Mouse (Mus musculus) cerebellum, adult 11-12 months (tissue): Measurements from ENCODE around the gene Ldlr.
"Not testable (repeated sequence)": the region's sequence is repeated elsewhere in the genome, so short reads cannot be mapped to it uniquely, and the experiment has no call there.

ENCODE experiments used
- DNase-seq: peaks from one replicate; pipeline ENCODE4 v3.0.0; 2022

The Ldlr gene

DNA sequence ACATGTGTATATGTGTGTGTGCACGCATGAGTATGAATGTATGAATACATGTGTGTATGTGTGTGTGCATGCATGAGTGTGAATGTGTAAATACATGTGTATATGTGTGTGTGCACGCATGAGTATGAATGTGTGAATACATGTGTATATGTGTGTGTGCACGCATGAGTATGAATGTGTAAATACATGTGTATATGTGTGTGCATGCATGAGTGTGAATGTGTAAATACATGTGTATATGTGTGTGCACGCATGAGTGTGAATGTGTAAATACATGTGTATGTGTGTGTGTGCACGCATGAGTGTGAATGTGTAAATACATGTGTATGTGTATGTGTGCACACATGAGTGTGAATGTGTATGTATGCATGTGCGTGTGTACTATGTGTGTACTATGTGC, 70.2 kb downstream of the Ldlr start:
- not testable (repeated sequence) for DNase-seq

DNA sequence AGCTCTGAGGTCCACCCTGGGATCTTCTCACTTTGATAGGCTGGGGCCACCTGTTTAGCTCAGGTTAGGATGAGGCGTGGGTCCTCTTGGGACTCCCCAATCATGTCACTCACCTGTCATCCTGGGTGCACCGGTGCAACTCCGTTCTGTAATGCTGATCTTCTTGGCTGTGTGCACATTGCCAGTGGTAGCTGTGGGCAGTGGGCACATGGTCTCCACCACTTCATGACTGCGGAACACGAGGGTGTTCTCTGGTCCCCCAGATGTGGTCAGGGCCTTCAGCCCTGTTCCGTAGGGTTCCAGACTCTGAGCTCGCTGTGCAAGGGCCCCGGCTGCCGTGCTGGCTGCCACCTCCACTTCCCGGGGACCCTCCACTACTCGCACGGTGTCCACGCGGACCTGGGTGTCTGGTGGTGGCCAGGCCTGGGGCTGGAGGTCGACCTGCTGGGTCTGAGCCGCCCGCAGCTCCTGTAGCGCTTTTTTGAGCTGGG, 71.1 kb downstream of the Ldlr start:
- peak; percentile 53 for DNase-seq

DNA sequence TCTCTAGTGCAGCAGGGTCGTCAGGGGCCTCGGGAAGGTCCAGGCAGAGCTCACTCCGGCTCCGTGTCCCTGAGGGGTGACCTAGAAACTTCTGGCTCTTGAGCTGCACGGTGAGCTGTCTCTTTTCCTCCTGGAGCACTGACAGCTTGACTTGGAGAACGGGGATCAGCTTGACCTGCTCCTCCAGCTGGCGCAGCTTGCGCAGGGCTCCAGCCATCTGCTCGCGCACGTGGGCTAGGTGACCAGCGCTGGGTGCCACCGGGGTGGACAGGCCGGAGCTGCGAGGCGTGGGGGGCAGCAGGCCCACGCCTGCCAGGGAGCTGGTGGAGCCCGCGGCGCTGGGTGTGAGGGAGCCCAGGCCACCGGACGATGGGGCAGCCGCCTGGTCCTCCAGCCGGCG, 71.6 kb downstream of the Ldlr start:
- peak; percentile 90 for DNase-seq

DNA sequence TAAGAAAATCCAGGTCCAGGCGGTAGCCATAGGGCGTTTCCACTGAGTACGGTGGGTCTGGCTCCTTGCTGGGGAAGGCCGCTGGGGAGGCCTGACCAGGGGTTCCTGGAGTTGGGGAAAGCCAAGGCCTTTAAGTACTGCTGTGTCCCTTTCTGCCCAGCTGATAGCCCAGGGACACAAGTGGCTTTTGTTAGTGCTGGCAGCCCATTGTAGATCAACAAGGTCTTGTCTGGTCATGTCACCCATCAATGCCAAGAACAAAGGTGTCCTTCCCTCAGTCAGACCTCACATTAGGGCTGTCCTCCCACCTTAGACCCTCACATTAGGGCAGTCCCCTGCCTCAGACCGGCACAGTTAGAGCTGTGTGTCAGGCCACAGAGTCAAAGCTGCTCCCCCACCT, 72.3 kb downstream of the Ldlr start:
- DNase-seq, result no peak

DNA sequence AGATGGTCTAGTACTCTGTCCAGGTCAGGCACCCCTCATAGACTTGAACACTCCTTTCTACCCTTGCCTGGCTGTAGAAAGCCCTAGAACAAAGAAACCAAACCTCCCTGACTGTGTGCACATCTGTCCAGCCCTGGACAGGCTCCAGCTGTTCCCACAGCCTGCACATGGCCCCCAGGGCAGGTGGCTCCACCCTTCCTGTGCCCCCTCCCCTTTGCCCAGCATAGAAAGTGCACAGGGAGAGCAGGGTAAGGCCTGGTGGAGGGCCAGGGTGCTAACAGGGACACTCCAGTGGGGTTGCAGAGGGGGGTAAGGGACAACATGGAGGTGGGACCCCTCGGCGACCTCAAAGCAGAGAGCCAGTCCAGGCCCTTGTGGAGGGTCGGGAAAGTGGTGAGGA, 73.0 kb downstream of the Ldlr start:
- DNase-seq, result peak; percentile 55

DNA sequence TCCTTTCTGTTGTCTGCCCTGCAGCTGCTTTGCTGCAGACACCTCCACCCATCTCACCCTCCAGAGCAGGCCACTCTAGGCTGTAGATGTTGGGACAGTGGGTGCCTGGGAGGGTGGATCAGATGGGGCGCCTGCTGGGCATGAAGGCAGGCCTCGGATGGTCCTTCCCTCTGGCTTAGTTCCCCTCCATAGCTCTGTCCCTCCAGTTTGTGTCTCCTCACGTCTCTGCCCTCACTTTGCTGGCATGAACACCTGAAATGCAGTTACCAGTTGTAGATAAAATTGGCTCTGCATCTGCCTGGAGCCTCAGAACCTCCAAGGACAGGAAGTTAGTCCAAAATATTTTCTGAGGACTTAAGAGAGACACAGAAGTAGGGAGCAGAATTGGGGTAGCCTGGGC, 73.6 kb downstream of the Ldlr start:
- DNase-seq, result no peak

DNA sequence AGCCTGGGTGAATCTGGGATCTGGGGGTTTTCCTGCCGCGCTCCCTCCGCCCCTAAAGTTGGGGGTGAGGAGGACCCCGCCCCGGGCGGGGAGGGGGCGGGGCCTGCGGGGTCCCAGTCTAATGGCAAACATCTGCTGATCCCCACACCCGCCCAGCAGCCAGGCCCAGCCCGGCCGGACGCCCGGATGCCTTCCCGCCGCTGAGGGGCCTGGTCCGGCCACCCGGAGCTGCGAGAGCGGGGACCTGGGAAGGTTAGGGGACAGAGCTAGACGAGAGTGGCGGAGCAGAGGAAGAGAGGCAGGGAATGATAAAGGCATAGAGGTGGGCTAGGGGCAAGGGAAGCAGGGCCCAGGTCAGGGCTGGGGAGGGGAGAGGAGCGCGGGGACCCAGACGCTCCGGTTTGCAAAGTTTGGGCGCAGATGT, 74.7 kb downstream of the Ldlr start:
- no peak for DNase-seq

DNA sequence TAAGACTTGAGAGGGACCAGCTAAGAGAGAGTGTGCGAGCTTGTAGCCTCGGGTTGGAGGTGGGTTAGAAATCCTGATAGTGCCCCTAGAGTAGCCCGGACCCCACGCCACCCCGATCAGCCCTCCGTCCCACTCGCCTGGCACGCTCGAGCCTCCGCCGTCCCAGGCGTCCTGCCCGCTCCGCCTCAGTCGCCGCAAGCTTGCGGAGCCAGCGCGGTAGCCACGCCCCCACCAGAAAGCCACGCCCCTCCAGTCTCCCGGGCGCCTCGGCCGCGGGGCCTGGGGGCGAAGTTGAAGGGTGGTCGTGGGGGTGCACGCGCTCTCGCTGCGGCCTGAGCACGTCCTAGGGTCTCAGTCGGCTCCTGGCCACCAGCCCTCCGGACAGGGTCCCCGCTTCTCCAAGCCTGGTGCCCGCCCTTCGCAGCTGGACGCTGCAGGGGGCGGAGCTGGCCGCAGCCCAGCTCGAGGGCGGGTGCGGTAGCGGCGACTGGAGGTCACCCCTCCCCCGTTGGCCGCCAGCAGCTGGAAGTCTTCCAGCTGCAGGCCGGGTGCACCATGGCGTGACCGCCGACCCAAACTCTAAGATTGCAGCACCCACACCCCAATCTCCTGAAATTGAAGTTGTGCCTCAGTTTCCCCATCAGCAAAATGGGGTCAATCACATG, 75.2 kb downstream of the Ldlr start, which contains the start of gene Kank2:
Gene Kank2, minus strand, starts transcription at position 400 of the 665 bp plus-strand sequence.
- DNase-seq, result peak; percentile 74

DNA sequence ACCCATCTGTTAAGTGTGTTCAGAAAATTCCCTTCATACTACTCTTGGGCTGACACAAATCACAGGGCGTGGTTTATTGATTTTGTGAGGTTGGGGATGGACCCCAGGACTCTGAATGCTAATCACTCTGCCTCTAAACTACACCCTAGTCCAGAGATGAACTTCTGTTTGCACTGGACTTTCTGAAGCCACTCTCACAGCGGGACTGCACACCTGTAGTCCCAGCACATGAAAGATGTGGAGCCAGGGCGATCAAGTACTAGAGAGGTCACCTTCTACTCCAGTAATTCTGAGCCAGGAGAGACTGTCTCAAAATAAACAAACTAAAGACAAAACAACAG, 75.7 kb downstream of the Ldlr start:
- no peak for DNase-seq
